Mouse (Mus musculus): ENCODE data around the gene Echs1.

GRCm38 (mm10) chr7:140115583-140116328 is 520 bp downstream of the Echs1 start, which contains the start of gene Paox:
- no peak for TF ChIP-seq POLR2A (IDR thresholded peaks at IDR 0.05; ENCODE audit: insufficient read depth, low read depth, low read length)
- no peak for TF ChIP-seq CTCF (IDR thresholded peaks at IDR 0.05; ENCODE audit: insufficient read depth, low read depth, low read length)

Measured in olfactory bulb, adult 2 months (tissue).